Mouse (Mus musculus): ENCODE data around the gene Col6a1.

The Col6a1 gene

GRCm38 (mm10) chr10:76725682-76726285 is at the start of gene Col6a1:
Col6a1 (minus strand) TSS chr10:76726168.
- TF ChIP-seq GATA4 (IDR thresholded peaks at IDR 0.05; ENCODE audit: insufficient replicate concordance, low read length): no peak

- TF ChIP-seq GATA4 (IDR thresholded peaks at IDR 0.05; ENCODE audit: insufficient replicate concordance, low read length): no peak
Measured at GRCm38 (mm10) chr10:76771624-76772023, 45.7 kb upstream of the Col6a1 start.

GRCm38 (mm10) chr10:76771086-76771485 is 45.1 kb upstream of the Col6a1 start:
- TF ChIP-seq GATA4 (IDR thresholded peaks at IDR 0.05; ENCODE audit: insufficient replicate concordance, low read length): no peak

GRCm38 (mm10) chr10:76769581-76769980 is 43.6 kb upstream of the Col6a1 start:
- TF ChIP-seq GATA4 (IDR thresholded peaks at IDR 0.05; ENCODE audit: insufficient replicate concordance, low read length): no peak

- no peak for TF ChIP-seq GATA4 (IDR thresholded peaks at IDR 0.05; ENCODE audit: insufficient replicate concordance, low read length)
Measured at GRCm38 (mm10) chr10:76766196-76766595, 40.2 kb upstream of the Col6a1 start.

GRCm38 (mm10) chr10:76764927-76765326 is 39.0 kb upstream of the Col6a1 start:
- no peak for TF ChIP-seq GATA4 (IDR thresholded peaks at IDR 0.05; ENCODE audit: insufficient replicate concordance, low read length)

- no peak for TF ChIP-seq GATA4 (IDR thresholded peaks at IDR 0.05; ENCODE audit: insufficient replicate concordance, low read length)
Measured at GRCm38 (mm10) chr10:76763016-76763415, 37.0 kb upstream of the Col6a1 start.

- TF ChIP-seq GATA4 (IDR thresholded peaks at IDR 0.05; ENCODE audit: insufficient replicate concordance, low read length): no peak
Measured at GRCm38 (mm10) chr10:76762411-76762810, 36.4 kb upstream of the Col6a1 start.

- TF ChIP-seq GATA4 (IDR thresholded peaks at IDR 0.05; ENCODE audit: insufficient replicate concordance, low read length): no peak
Measured at GRCm38 (mm10) chr10:76759878-76760277, 33.9 kb upstream of the Col6a1 start.

- TF ChIP-seq GATA4 (IDR thresholded peaks at IDR 0.05; ENCODE audit: insufficient replicate concordance, low read length): no peak
Measured at GRCm38 (mm10) chr10:76753640-76754039, 27.7 kb upstream of the Col6a1 start.

- TF ChIP-seq GATA4 (IDR thresholded peaks at IDR 0.05; ENCODE audit: insufficient replicate concordance, low read length): no peak
Measured at GRCm38 (mm10) chr10:76736764-76737163, 10.8 kb upstream of the Col6a1 start.

GRCm38 (mm10) chr10:76734979-76735378 is 9.0 kb upstream of the Col6a1 start:
- TF ChIP-seq GATA4 (IDR thresholded peaks at IDR 0.05; ENCODE audit: insufficient replicate concordance, low read length): no peak

- no peak for TF ChIP-seq GATA4 (IDR thresholded peaks at IDR 0.05; ENCODE audit: insufficient replicate concordance, low read length)
Measured at GRCm38 (mm10) chr10:76733677-76734068, 7.7 kb upstream of the Col6a1 start.

- no peak for TF ChIP-seq GATA4 (IDR thresholded peaks at IDR 0.05; ENCODE audit: insufficient replicate concordance, low read length)
Measured at GRCm38 (mm10) chr10:76732881-76733676, 7.1 kb upstream of the Col6a1 start.

GRCm38 (mm10) chr10:76732391-76732790 is 6.4 kb upstream of the Col6a1 start:
- TF ChIP-seq GATA4 (IDR thresholded peaks at IDR 0.05; ENCODE audit: insufficient replicate concordance, low read length): no peak

GRCm38 (mm10) chr10:76731621-76732239 is 5.8 kb upstream of the Col6a1 start:
- no peak for TF ChIP-seq GATA4 (IDR thresholded peaks at IDR 0.05; ENCODE audit: insufficient replicate concordance, low read length)

All from liver, adult (tissue).